Mouse (Mus musculus) neural tube, embryonic 12.5 days (tissue): ENCODE data around the gene Erbb4. TPM values are rescaled to one million over a fixed set of nuclear protein-coding genes. Genes with fewer than 3 reads are reported as not detected.

Experiments
- ATAC-seq: fragments of 200-750 bp; cut with Nextera tagmentation; 2 replicates; pipeline ENCODE4 v1.8.0; 2017; ENCODE audit warnings: low read depth, mild to moderate bottlenecking, moderate TSS enrichment, moderate library complexity; ENCODE audit not compliant: low FRiP score
- H3K27ac ChIP-seq: fragments of 300-500 bp; sonication (generic); 2 replicates; pipeline ENCODE4 v1.5.1; 2016
- H3K27me3 ChIP-seq: fragments of 300-500 bp; sonication (generic); replicated peaks from 2 replicates; pipeline ENCODE4 v1.6.1; 2016; ENCODE audit warnings: mild to moderate bottlenecking
- H3K36me3 ChIP-seq: fragments of 300-500 bp; sonication (generic); 2 replicates; pipeline ENCODE4 v1.6.1; 2016; ENCODE audit warnings: mild to moderate bottlenecking
- H3K4me1 ChIP-seq: fragments of 300-500 bp; sonication (generic); 2 replicates; pipeline ENCODE4 v1.6.1; 2016
- H3K4me2 ChIP-seq: fragments of 300-500 bp; sonication (generic); replicated peaks from 2 replicates; pipeline ENCODE4 v1.6.1; 2016; ENCODE audit warnings: mild to moderate bottlenecking
- H3K4me3 ChIP-seq: fragments of 300-500 bp; sonication (generic); 2 replicates; pipeline ENCODE4 v1.5.1; 2016
- H3K9ac ChIP-seq: fragments of 300-500 bp; sonication (generic); 2 replicates; pipeline ENCODE4 v1.6.1; 2016; ENCODE audit warnings: mild to moderate bottlenecking
- H3K9me3 ChIP-seq: fragments of 300-500 bp; sonication (generic); 2 replicates; pipeline ENCODE4 v1.6.1; 2016; ENCODE audit warnings: mild to moderate bottlenecking
- WGBS: fragments of 180-500 bp; shearing (Covaris S2); methylation state at CpG from one replicate; pipeline ENCODE4 v1.1.7; 2016; 5-methylcytosine and 5-hydroxymethylcytosine counted together
- polyA plus RNA-seq: library from polyadenylated mRNA; unstranded; fragments of >200 nt; fragmentation: Nextera tagmentation; extraction: Ambion mirVana; gene quantifications from 2 replicates; pipeline ENCODE4 v1.2.1, GENCODE M21; 2016

Erbb4 gene
- polyA plus RNA-seq, 1 experiment from 2014 or later, result 9.4 TPM

GRCm38 (mm10) chr1:68371531-68371930, 736.3 kb downstream of the Erbb4 start:
- no peak overlapping the region for H3K4me2 ChIP-seq
- no peaks in the 10 kb centered on the region for H3K36me3 ChIP-seq
- no peaks in the 10 kb centered on the region for H3K4me1 ChIP-seq
- no peak for ATAC-seq
- H3K4me3 ChIP-seq, result no peak overlapping the region
- H3K27me3 ChIP-seq, result no peaks in the 10 kb centered on the region
- H3K9ac ChIP-seq, result no peak overlapping the region
- H3K9me3 ChIP-seq, result no peaks in the 10 kb centered on the region
- no peak overlapping the region for H3K27ac ChIP-seq
- WGBS, result 88% methylated on average over 2 of the region's 2 CpGs

GRCm38 (mm10) chr1:68333714-68334113, 774.1 kb downstream of the Erbb4 start:
- H3K27me3 ChIP-seq, result no peaks in the 10 kb centered on the region
- no peak overlapping the region for H3K9ac ChIP-seq
- no peak overlapping the region for H3K4me2 ChIP-seq
- no peaks in the 10 kb centered on the region for H3K9me3 ChIP-seq
- H3K4me3 ChIP-seq, result no peak overlapping the region
- H3K4me1 ChIP-seq, result no peaks in the 10 kb centered on the region
- H3K27ac ChIP-seq, result no peak overlapping the region
- H3K36me3 ChIP-seq, result no peaks in the 10 kb centered on the region
- WGBS, result 52% methylated on average over 2 of the region's 2 CpGs
- no peak for ATAC-seq

GRCm38 (mm10) chr1:68305813-68306212, 802.0 kb downstream of the Erbb4 start:
- no peak for ATAC-seq
- Histone ChIP-seq H3K27ac (no peak overlapping the region), H3K4me1 (no peaks in the 10 kb centered on the region), H3K9me3 (no peaks in the 10 kb centered on the region), H3K27me3 (no peaks in the 10 kb centered on the region), H3K36me3 (no peaks in the 10 kb centered on the region), H3K9ac (no peak overlapping the region), H3K4me2 (no peak overlapping the region), H3K4me3 (no peak overlapping the region)
- 83% methylated on average over 4 of the region's 4 CpGs for WGBS

GRCm38 (mm10) chr1:68284443-68284842, 823.4 kb downstream of the Erbb4 start:
- Histone ChIP-seq H3K27me3 (no peaks in the 10 kb centered on the region), H3K27ac (no peak overlapping the region), H3K4me2 (no peak overlapping the region), H3K4me1 (no peaks in the 10 kb centered on the region), H3K9me3 (no peaks in the 10 kb centered on the region), H3K36me3 (no peaks in the 10 kb centered on the region), H3K4me3 (no peak overlapping the region), H3K9ac (no peak overlapping the region)
- no peak for ATAC-seq
- WGBS, result 75% methylated on average over 2 of the region's 2 CpGs

GRCm38 (mm10) chr1:68275819-68276218, 832.0 kb downstream of the Erbb4 start:
- Histone ChIP-seq H3K9ac (no peak overlapping the region), H3K36me3 (no peaks in the 10 kb centered on the region), H3K4me2 (no peak overlapping the region), H3K4me3 (no peak overlapping the region), H3K4me1 (no peaks in the 10 kb centered on the region), H3K27ac (no peak overlapping the region), H3K9me3 (no peaks in the 10 kb centered on the region), H3K27me3 (no peaks in the 10 kb centered on the region)
- no peak for ATAC-seq
- 64% methylated on average over 5 of the region's 5 CpGs for WGBS

- Histone ChIP-seq H3K27me3 (no peaks in the 10 kb centered on the region), H3K27ac (no peak overlapping the region), H3K36me3 (no peaks in the 10 kb centered on the region), H3K4me2 (no peak overlapping the region), H3K4me3 (no peak overlapping the region), H3K9me3 (no peaks in the 10 kb centered on the region), H3K9ac (no peak overlapping the region), H3K4me1 (no peaks in the 10 kb centered on the region)
- ATAC-seq, result peak; percentile 91
- 5% methylated on average over 3 of the region's 3 CpGs for WGBS
These were observed 929.3 kb downstream of the Erbb4 start for GRCm38 (mm10) chr1:68178580-68178979.

- 75% methylated on average over 1 of the region's 1 CpGs for WGBS
- no peak overlapping the region for H3K4me3 ChIP-seq
- ATAC-seq, result no peak
- no peaks in the 10 kb centered on the region for H3K4me1 ChIP-seq
- H3K9ac ChIP-seq, result no peak overlapping the region
- H3K27ac ChIP-seq, result no peak overlapping the region
- H3K27me3 ChIP-seq, result no peaks in the 10 kb centered on the region
- no peak overlapping the region for H3K4me2 ChIP-seq
- H3K9me3 ChIP-seq, result no peaks in the 10 kb centered on the region
- no peaks in the 10 kb centered on the region for H3K36me3 ChIP-seq
These were observed 952.6 kb downstream of the Erbb4 start for GRCm38 (mm10) chr1:68155253-68155652.

- 92% methylated on average over 2 of the region's 2 CpGs for WGBS
These were observed 957.3 kb downstream of the Erbb4 start for GRCm38 (mm10) chr1:68150572-68150971.

GRCm38 (mm10) chr1:68142562-68143350, 965.1 kb downstream of the Erbb4 start:
- no peaks in the 10 kb centered on the region for H3K36me3 ChIP-seq
- H3K27ac ChIP-seq, result no peak overlapping the region
- no peaks in the 10 kb centered on the region for H3K27me3 ChIP-seq
- ATAC-seq, result peak; percentile 86
- WGBS, result 56% methylated on average over 7 of the region's 7 CpGs
- no peak overlapping the region for H3K9ac ChIP-seq
- H3K4me2 ChIP-seq, result no peak overlapping the region
- no peak overlapping the region for H3K4me3 ChIP-seq
- 0 out of 2 replicates have a peak, but pooled peaks cover 5% of the 10 kb centered on the region for H3K4me1 ChIP-seq
- H3K9me3 ChIP-seq, result no peaks in the 10 kb centered on the region

More at GRCm38 (mm10) chr1:68150572-68150971, 957.3 kb downstream of the Erbb4 start:
- H3K36me3 ChIP-seq, result no peaks in the 10 kb centered on the region
- no peak for ATAC-seq
- no peak overlapping the region for H3K9ac ChIP-seq
- no peak overlapping the region for H3K4me2 ChIP-seq
- no peak overlapping the region for H3K4me3 ChIP-seq
- no peak overlapping the region for H3K27ac ChIP-seq
- no peaks in the 10 kb centered on the region for H3K27me3 ChIP-seq
- H3K4me1 ChIP-seq, result no peaks in the 10 kb centered on the region
- H3K9me3 ChIP-seq, result no peaks in the 10 kb centered on the region

- no peak overlapping the region for H3K9ac ChIP-seq
- no peaks in the 10 kb centered on the region for H3K4me1 ChIP-seq
- no peak for ATAC-seq
- no peak overlapping the region for H3K4me3 ChIP-seq
- H3K36me3 ChIP-seq, result no peaks in the 10 kb centered on the region
- H3K9me3 ChIP-seq, result no peaks in the 10 kb centered on the region
- H3K4me2 ChIP-seq, result no peak overlapping the region
- H3K27me3 ChIP-seq, result no peaks in the 10 kb centered on the region
- H3K27ac ChIP-seq, result no peak overlapping the region
These were observed 972.9 kb downstream of the Erbb4 start for GRCm38 (mm10) chr1:68134943-68135342.

GRCm38 (mm10) chr1:68134450-68134849, 973.4 kb downstream of the Erbb4 start:
- ATAC-seq, result no peak
- H3K27ac ChIP-seq, result no peak overlapping the region
- no peak overlapping the region for H3K4me2 ChIP-seq
- no peaks in the 10 kb centered on the region for H3K27me3 ChIP-seq
- H3K9me3 ChIP-seq, result no peaks in the 10 kb centered on the region
- no peaks in the 10 kb centered on the region for H3K4me1 ChIP-seq
- 73% methylated on average over 2 of the region's 2 CpGs for WGBS
- H3K4me3 ChIP-seq, result no peak overlapping the region
- no peaks in the 10 kb centered on the region for H3K36me3 ChIP-seq
- no peak overlapping the region for H3K9ac ChIP-seq

- ATAC-seq, result no peak
- WGBS, result 92% methylated on average over 2 of the region's 2 CpGs
- Histone ChIP-seq H3K4me2 (no peak overlapping the region), H3K9ac (no peak overlapping the region), H3K4me3 (no peak overlapping the region), H3K27ac (no peak overlapping the region), H3K36me3 (no peaks in the 10 kb centered on the region), H3K27me3 (no peaks in the 10 kb centered on the region), H3K9me3 (no peaks in the 10 kb centered on the region), H3K4me1 (no peaks in the 10 kb centered on the region)
These were observed 984.3 kb downstream of the Erbb4 start for GRCm38 (mm10) chr1:68123541-68123940.

GRCm38 (mm10) chr1:68120364-68120763, 987.5 kb downstream of the Erbb4 start:
- Histone ChIP-seq H3K4me2 (no peak overlapping the region), H3K27ac (no peak overlapping the region), H3K27me3 (no peaks in the 10 kb centered on the region), H3K4me1 (no peaks in the 10 kb centered on the region), H3K9ac (no peak overlapping the region), H3K9me3 (no peaks in the 10 kb centered on the region), H3K4me3 (no peak overlapping the region), H3K36me3 (no peaks in the 10 kb centered on the region)
- no peak for ATAC-seq
- WGBS, result 58% methylated on average over 7 of the region's 7 CpGs
